Mouse (Mus musculus): Measurements from ENCODE around the gene Suox. TPM values are rescaled to one million over a fixed set of nuclear protein-coding genes. Genes with fewer than 3 reads are reported as not detected.

Suox gene
- total and polyA plus RNA-seq, 3 experiments, result 21.8 to 26.6 (median 25.6) TPM

DNA sequence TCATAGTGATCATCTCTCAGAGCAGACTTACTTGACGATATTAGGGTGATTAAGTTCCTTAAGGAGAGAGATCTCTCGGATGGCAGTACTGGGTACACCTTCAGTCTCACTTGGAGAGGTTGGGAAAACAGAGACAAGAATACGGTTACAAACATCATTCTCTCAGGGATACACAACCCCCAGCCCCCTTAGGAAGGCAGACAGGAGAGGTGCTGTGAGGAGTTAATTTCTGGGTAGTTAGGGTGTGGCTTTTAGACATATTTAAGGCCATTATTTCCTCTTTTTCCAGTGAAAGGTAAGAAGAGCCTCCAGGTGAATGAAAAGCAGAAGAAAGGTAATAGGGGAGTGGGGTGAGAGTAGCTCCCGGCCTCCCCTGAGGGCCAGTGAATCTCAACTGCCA is 30.0 kb upstream of the Suox start, which contains the start of gene Pmel:
Pmel (plus strand) TSS at position 301 of the 400 bp plus-strand sequence.
- Histone ChIP-seq H3K79me2 (replicated peaks; ENCODE audit: control insufficient read depth, insufficient read depth, low read length) (no peaks in the 10 kb centered on the region), H3K9ac (ENCODE audit: low read depth, low read length) (peak within 1 kb of the TSS; percentile 74), H3K36me3 (ENCODE audit: control insufficient read depth, insufficient read depth, low read length) (no peaks in the 10 kb centered on the region), H3K4me1 (ENCODE audit: control insufficient read depth, insufficient read depth, low read length) (peaks cover 3% of the 10 kb centered on the region), H3K27ac (peak within 1 kb of the TSS; percentile 85), H3K4me3 (peak within 1 kb of the TSS; percentile 54), H3K27me3 (ENCODE audit: control insufficient read depth, insufficient read depth, low read length) (no peaks in the 10 kb centered on the region)
- WGBS, result 32% methylated on average over 4 of the region's 4 CpGs
- no peak for TF ChIP-seq POLR2A (IDR thresholded peaks at IDR 0.05; ENCODE audit: insufficient read depth, low read depth, low read length)
- TF ChIP-seq EP300 (IDR thresholded peaks at IDR 0.05; ENCODE audit: insufficient read depth, low read depth, low read length), result no peak
- TF ChIP-seq CTCF (IDR thresholded peaks at IDR 0.05), result no peak
- intact Hi-C loops (cut with DNase I), result no loop called here
- no peak for DNase-seq

DNA sequence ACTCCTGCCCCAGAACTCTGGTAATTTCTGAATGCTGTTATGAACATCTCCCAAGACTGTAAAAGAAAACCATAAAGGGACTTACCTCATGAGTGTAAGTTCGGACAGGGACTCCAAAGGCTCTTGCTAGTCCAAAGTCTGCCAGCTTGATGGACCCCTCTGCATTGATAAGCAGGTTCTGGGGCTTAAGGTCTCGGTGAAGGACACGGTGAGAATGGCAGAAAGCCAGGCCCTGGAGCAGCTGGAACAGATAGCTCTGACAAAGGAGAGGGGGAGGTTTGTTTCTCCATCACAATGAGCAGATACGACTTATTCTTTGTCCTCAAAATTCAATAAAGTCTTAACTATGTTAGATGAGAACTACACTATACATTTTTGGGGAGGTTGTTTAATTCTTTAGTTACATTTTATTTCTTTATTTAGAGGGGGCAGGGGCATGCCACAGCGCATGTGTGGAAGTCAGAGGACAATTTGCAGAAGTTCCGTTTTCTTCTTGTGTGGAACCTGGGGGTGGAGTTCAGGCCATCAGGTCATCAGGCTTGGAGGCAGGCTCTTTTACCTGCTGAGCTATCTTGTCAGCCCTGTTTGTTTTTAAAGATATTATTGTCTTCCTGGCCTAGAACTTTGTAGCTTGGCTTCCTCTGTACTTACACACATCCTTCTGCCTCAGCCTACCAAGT is 28.6 kb upstream of the Suox start:
- no peak overlapping the region for H3K27ac ChIP-seq
- no peak overlapping the region for H3K9ac ChIP-seq (ENCODE audit: low read depth, low read length)
- intact Hi-C loops (cut with DNase I), result no loop called here
- H3K27me3 ChIP-seq (ENCODE audit: control insufficient read depth, insufficient read depth, low read length), result no peaks in the 10 kb centered on the region
- H3K4me1 ChIP-seq (ENCODE audit: control insufficient read depth, insufficient read depth, low read length), result peaks cover 3% of the 10 kb centered on the region
- no peak for DNase-seq
- H3K79me2 ChIP-seq (replicated peaks; ENCODE audit: control insufficient read depth, insufficient read depth, low read length), result no peaks in the 10 kb centered on the region
- TF ChIP-seq POLR2A (IDR thresholded peaks at IDR 0.05; ENCODE audit: insufficient read depth, low read depth, low read length) (no peak), EP300 (IDR thresholded peaks at IDR 0.05; ENCODE audit: insufficient read depth, low read depth, low read length) (no peak), CTCF (IDR thresholded peaks at IDR 0.05) (no peak)
- H3K4me3 ChIP-seq, result no peak overlapping the region
- H3K36me3 ChIP-seq (ENCODE audit: control insufficient read depth, insufficient read depth, low read length), result no peaks in the 10 kb centered on the region
- WGBS, result 56% methylated on average over 6 of the region's 6 CpGs

DNA sequence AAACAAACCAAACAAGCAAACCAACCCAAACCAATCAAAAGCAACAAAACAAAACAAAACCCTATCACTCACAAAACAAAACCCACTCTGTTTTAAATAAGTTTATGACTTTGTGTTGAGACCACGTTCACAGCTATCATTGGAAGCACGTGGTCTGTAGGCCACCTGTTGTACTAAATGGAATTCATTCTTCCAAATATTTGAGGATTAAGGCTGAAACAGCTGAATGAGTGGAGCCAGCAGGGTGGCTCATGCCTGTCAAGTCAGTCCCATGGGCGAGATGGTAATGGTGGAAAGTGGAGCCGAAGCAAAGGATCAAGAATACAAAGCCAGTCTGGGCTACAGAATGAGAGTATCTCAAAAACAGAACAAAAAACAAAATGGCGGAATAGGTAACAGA is 26.8 kb upstream of the Suox start:
- intact Hi-C loops (cut with DNase I), result no loop called here
- Histone ChIP-seq H3K4me1 (ENCODE audit: control insufficient read depth, insufficient read depth, low read length) (peaks cover 3% of the 10 kb centered on the region), H3K9ac (ENCODE audit: low read depth, low read length) (no peak overlapping the region), H3K36me3 (ENCODE audit: control insufficient read depth, insufficient read depth, low read length) (no peaks in the 10 kb centered on the region), H3K27me3 (ENCODE audit: control insufficient read depth, insufficient read depth, low read length) (no peaks in the 10 kb centered on the region), H3K4me3 (no peak overlapping the region), H3K79me2 (replicated peaks; ENCODE audit: control insufficient read depth, insufficient read depth, low read length) (no peaks in the 10 kb centered on the region; the same call in 1 of the 2 replicates), H3K27ac (no peak overlapping the region)
- no peak for TF ChIP-seq EP300 (IDR thresholded peaks at IDR 0.05; ENCODE audit: insufficient read depth, low read depth, low read length)
- TF ChIP-seq POLR2A (IDR thresholded peaks at IDR 0.05; ENCODE audit: insufficient read depth, low read depth, low read length), result no peak
- no peak for TF ChIP-seq CTCF (IDR thresholded peaks at IDR 0.05)
- DNase-seq, result no peak
- WGBS, result 97% methylated on average over 5 of the region's 5 CpGs

DNA sequence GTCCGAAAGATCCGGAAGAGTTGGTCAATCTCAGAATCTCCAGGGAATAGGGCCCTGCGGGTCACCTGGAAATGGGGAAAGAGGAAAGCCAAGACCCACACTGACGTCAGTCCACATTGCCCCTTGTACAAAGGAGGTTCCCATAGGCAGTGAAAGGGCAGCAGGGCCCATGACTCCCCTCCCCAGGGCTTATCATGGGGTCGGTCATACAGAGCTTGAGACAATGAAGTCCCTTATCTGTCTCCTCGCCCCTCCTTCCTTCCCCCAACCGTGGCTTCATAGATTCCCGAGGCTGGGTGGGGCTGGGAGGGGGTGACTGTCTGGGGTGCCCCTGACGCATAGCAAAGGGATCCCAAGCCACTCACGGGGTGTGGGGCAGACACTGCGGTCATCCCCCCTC is 25.7 kb upstream of the Suox start:
- H3K9ac ChIP-seq (ENCODE audit: low read depth, low read length), result no peak overlapping the region
- no peak overlapping the region for H3K27ac ChIP-seq
- H3K79me2 ChIP-seq (replicated peaks; ENCODE audit: control insufficient read depth, insufficient read depth, low read length), result peaks cover 3% of the 10 kb centered on the region; the same call in 1 of the 2 replicates
- no peaks in the 10 kb centered on the region; the same call in none of the 2 replicates for H3K4me1 ChIP-seq (ENCODE audit: control insufficient read depth, insufficient read depth, low read length)
- no peak for TF ChIP-seq CTCF (IDR thresholded peaks at IDR 0.05)
- TF ChIP-seq POLR2A (IDR thresholded peaks at IDR 0.05; ENCODE audit: insufficient read depth, low read depth, low read length), result no peak
- no peak for TF ChIP-seq EP300 (IDR thresholded peaks at IDR 0.05; ENCODE audit: insufficient read depth, low read depth, low read length)
- WGBS, result 41% methylated on average over 11 of the region's 11 CpGs
- no peaks in the 10 kb centered on the region; the same call in 1 of the 2 replicates for H3K36me3 ChIP-seq (ENCODE audit: control insufficient read depth, insufficient read depth, low read length)
- no peaks in the 10 kb centered on the region for H3K27me3 ChIP-seq (ENCODE audit: control insufficient read depth, insufficient read depth, low read length)
- no peak overlapping the region for H3K4me3 ChIP-seq
- intact Hi-C loops (cut with DNase I), result no loop called here
- DNase-seq, result no peak

DNA sequence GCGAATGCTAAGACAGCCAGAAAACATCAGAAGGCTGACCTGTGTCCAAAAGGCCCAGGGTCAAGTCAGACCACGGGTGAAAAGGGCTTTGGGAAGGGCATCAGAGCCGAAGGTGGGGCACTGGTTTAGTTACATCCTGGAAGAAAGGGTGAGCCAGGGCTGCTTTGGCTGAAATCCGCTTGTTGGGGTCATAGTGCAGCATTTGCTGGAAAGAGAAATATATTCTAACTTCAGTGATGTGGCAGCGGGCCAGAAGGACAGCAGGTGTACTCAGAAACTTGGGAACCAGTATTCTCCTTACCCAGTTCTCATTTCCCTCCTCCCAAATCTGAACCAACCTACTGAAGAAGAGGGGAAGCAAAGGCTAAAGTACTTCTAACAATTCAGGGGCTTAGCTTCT is 25.1 kb upstream of the Suox start:
- H3K27ac ChIP-seq, result no peak overlapping the region
- H3K4me3 ChIP-seq, result no peak overlapping the region
- TF ChIP-seq EP300 (IDR thresholded peaks at IDR 0.05; ENCODE audit: insufficient read depth, low read depth, low read length) (no peak), POLR2A (IDR thresholded peaks at IDR 0.05; ENCODE audit: insufficient read depth, low read depth, low read length) (no peak)
- H3K4me1 ChIP-seq (ENCODE audit: control insufficient read depth, insufficient read depth, low read length), result no peaks in the 10 kb centered on the region; the same call in 1 of the 2 replicates
- H3K79me2 ChIP-seq (replicated peaks; ENCODE audit: control insufficient read depth, insufficient read depth, low read length), result peaks cover 3% of the 10 kb centered on the region; the same call in 1 of the 2 replicates
- WGBS, result 74% methylated on average over 5 of the region's 5 CpGs
- H3K9ac ChIP-seq (ENCODE audit: low read depth, low read length), result no peak overlapping the region
- H3K36me3 ChIP-seq (ENCODE audit: control insufficient read depth, insufficient read depth, low read length), result no peaks in the 10 kb centered on the region; the same call in 1 of the 2 replicates
- no peak for DNase-seq
- intact Hi-C loops (cut with DNase I), result no loop called here
- no peaks in the 10 kb centered on the region for H3K27me3 ChIP-seq (ENCODE audit: control insufficient read depth, insufficient read depth, low read length)

DNA sequence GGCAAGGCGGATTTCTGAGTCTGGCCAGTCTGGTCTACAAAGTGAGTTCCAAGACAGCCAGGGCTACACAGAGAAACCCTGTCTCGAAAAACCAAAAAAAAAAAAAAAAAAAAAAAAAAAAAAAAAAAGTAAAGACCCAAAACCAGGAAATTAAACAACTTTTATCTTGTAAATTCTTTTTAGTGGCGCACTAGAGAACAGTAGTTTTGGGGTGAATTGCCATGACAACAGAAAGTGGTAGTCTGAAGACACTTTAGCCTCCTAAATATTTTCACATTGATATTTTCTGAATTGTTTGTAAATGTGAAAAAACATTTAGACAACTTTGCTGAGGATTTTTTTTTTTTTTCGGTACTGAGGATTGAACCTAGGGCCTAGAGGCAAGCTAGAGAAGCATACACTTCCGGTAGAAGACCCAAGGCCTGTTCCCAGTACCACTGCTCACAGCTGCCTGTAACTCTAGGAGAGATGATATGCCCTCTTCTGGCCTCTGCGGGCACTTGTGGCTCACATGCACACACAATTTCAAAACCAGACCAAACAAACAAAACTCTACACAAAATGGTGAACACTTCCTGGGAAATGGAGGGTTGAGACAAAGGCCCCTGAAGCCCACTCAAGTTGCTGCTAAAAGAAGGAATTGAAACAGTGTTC is 23.3 kb upstream of the Suox start:
- H3K4me1 ChIP-seq (ENCODE audit: control insufficient read depth, insufficient read depth, low read length), result peaks cover 2% of the 10 kb centered on the region; the same call in 1 of the 2 replicates
- no peaks in the 10 kb centered on the region for H3K27me3 ChIP-seq (ENCODE audit: control insufficient read depth, insufficient read depth, low read length)
- H3K79me2 ChIP-seq (replicated peaks; ENCODE audit: control insufficient read depth, insufficient read depth, low read length), result peaks cover 4% of the 10 kb centered on the region
- DNase-seq, result no peak
- peak overlapping the region; percentile 71; the same call in 1 of the 2 replicates for H3K27ac ChIP-seq
- no peak overlapping the region for H3K4me3 ChIP-seq
- intact Hi-C loops (cut with DNase I), result no loop called here
- no peaks in the 10 kb centered on the region; the same call in 1 of the 2 replicates for H3K36me3 ChIP-seq (ENCODE audit: control insufficient read depth, insufficient read depth, low read length)
- TF ChIP-seq POLR2A (IDR thresholded peaks at IDR 0.05; ENCODE audit: insufficient read depth, low read depth, low read length), result no peak
- TF ChIP-seq EP300 (IDR thresholded peaks at IDR 0.05; ENCODE audit: insufficient read depth, low read depth, low read length), result no peak
- TF ChIP-seq CTCF (IDR thresholded peaks at IDR 0.05), result no peak
- 81% methylated on average over 6 of the region's 6 CpGs for WGBS
- H3K9ac ChIP-seq (ENCODE audit: low read depth, low read length), result no peak overlapping the region
